Mouse (Mus musculus) MEL (cell line): ENCODE results near the gene Efhd2. TPM values are rescaled to one million over a fixed set of nuclear protein-coding genes. Genes with fewer than 3 reads are reported as not detected.

Experiments used
- DNase-seq: peaks from one replicate; pipeline ENCODE4 v3.0.0; 2011; ENCODE audit warnings: low read depth, low spot score
- H3K27ac ChIP-seq: 2 replicates; pipeline ENCODE4 v1.5.1; 2012; ENCODE audit warnings: low read depth, mild to moderate bottlenecking, control low read depth, low read length, moderate library complexity; ENCODE audit not compliant: control insufficient read depth
- H3K27me3 ChIP-seq, 2 experiments: fragments of 150-350 bp in 1 of 2; sonication (generic) in 1 of 2; 2 replicates each; pipeline ENCODE4 v1.6.1; 2012; ENCODE audit warnings: low read length in 2 of 2, mild to moderate bottlenecking in 2 of 2, improper control_type of control experiment in 1 of 2, moderate library complexity in 1 of 2; ENCODE audit not compliant: insufficient read depth in 2 of 2, control insufficient read depth in 1 of 2
- H3K36me3 ChIP-seq, 2 experiments: 2 replicates each; pipeline ENCODE4 v1.6.1; 2012 to 2014; ENCODE audit warnings: low read length in 2 of 2, improper control_type of control experiment in 1 of 2, inconsistent platforms in 1 of 2, mild to moderate bottlenecking in 1 of 2; ENCODE audit not compliant: insufficient read depth in 2 of 2, control insufficient read depth in 1 of 2
- H3K4me1 ChIP-seq, 2 experiments: fragments of 150-350 bp in 1 of 2; sonication (generic) in 1 of 2; 2 replicates each; pipeline ENCODE4 v1.6.1; 2012; ENCODE audit warnings: low read length in 2 of 2, improper control_type of control experiment in 1 of 2, mild to moderate bottlenecking in 1 of 2; ENCODE audit not compliant: insufficient read depth in 2 of 2, control insufficient read depth in 1 of 2
- H3K4me3 ChIP-seq, 2 experiments: fragments of 150-350 bp in 1 of 2; sonication (generic) in 1 of 2; 2 replicates each; pipeline ENCODE4 v1.5.1; 2012; ENCODE audit warnings: low read depth in 2 of 2, low read length in 2 of 2, mild to moderate bottlenecking in 2 of 2, moderate library complexity in 2 of 2, control low read depth in 1 of 2, improper control_type of control experiment in 1 of 2; ENCODE audit not compliant: control insufficient read depth in 1 of 2, insufficient read depth in 1 of 2
- H3K79me2 ChIP-seq: 2 replicates; pipeline ENCODE4 v1.6.1; 2012; ENCODE audit warnings: mild to moderate bottlenecking, low read length, moderate library complexity; ENCODE audit not compliant: control insufficient read depth, poor library complexity, insufficient read depth
- H3K9ac ChIP-seq: 2 replicates; pipeline ENCODE4 v1.6.1; 2012; ENCODE audit warnings: low read depth, mild to moderate bottlenecking, control low read depth, low read length, moderate library complexity; ENCODE audit not compliant: control insufficient read depth, poor library complexity, severe bottlenecking
- H3K9me3 ChIP-seq: fragments of 150-350 bp; sonication (generic); replicated peaks from 2 replicates; pipeline ENCODE4 v1.6.1; 2012; ENCODE audit warnings: mild to moderate bottlenecking, low read length, improper control_type of control experiment, moderate library complexity; ENCODE audit not compliant: insufficient read depth
- CHD2 ChIP-seq: IDR thresholded peaks from 2 replicates; pipeline ENCODE4 v1.6.1; 2011; ENCODE audit warnings: low read length, improper control_type of control experiment
- CTCF ChIP-seq, 3 experiments: IDR thresholded peaks in 2 of 3; conservative IDR thresholded peaks in 1 of 3; 2 replicates each; pipeline ENCODE4 v1.5.1; 2011 to 2012; ENCODE audit warnings: low read length in 3 of 3, low read depth in 2 of 3, mild to moderate bottlenecking in 2 of 3, improper control_type of control experiment in 1 of 3, inconsistent platforms in 1 of 3, mixed read lengths in 1 of 3, moderate library complexity in 1 of 3; ENCODE audit not compliant: control insufficient read depth in 1 of 3, insufficient read depth in 1 of 3, poor library complexity in 1 of 3, severe bottlenecking in 1 of 3
- E2F4 ChIP-seq: IDR thresholded peaks from 2 replicates; pipeline ENCODE4 v1.6.1; 2011; ENCODE audit warnings: low read depth, low read length, improper control_type of control experiment, borderline replicate concordance
- ELF1 ChIP-seq: IDR thresholded peaks from 2 replicates; pipeline ENCODE4 v1.6.1; 2014; ENCODE audit warnings: low read depth, mild to moderate bottlenecking, inconsistent platforms, low read length, improper control_type of control experiment, moderate library complexity
- GATA1 ChIP-seq: IDR thresholded peaks from 2 replicates; pipeline ENCODE4 v1.6.1; 2011; ENCODE audit warnings: low read depth, low read length, improper control_type of control experiment
- HCFC1 ChIP-seq: IDR thresholded peaks from 2 replicates; pipeline ENCODE4 v1.6.1; 2012; ENCODE audit warnings: low read depth, mild to moderate bottlenecking, inconsistent platforms, low read length, improper control_type of control experiment, moderate library complexity
- MAFK ChIP-seq: IDR thresholded peaks from 2 replicates; pipeline ENCODE4 v1.6.1; 2011; ENCODE audit warnings: low read depth, mild to moderate bottlenecking, low read length, improper control_type of control experiment, borderline replicate concordance
- MAZ ChIP-seq: IDR thresholded peaks from 2 replicates; pipeline ENCODE4 v1.6.1; 2012; ENCODE audit warnings: low read depth, mild to moderate bottlenecking, inconsistent platforms, low read length, improper control_type of control experiment
- MXI1 ChIP-seq: IDR thresholded peaks from 2 replicates; pipeline ENCODE4 v1.6.1; 2011; ENCODE audit warnings: mild to moderate bottlenecking, low read depth, low read length, improper control_type of control experiment
- MYC ChIP-seq: IDR thresholded peaks from 2 replicates; pipeline ENCODE4 v1.6.1; 2011; ENCODE audit warnings: low read depth, mild to moderate bottlenecking, low read length, improper control_type of control experiment, moderate library complexity
- NELFE ChIP-seq: IDR thresholded peaks from 2 replicates; pipeline ENCODE4 v1.6.1; 2011; ENCODE audit warnings: low read depth, low read length, improper control_type of control experiment
- POLR2A ChIP-seq, 2 experiments: IDR thresholded peaks; 2 replicates each; pipeline ENCODE4 v1.6.1; 2011 to 2012; ENCODE audit warnings: low read length in 2 of 2, mild to moderate bottlenecking in 2 of 2, control low read depth in 1 of 2, improper control_type of control experiment in 1 of 2, low read depth in 1 of 2, moderate library complexity in 1 of 2; ENCODE audit not compliant: control insufficient read depth in 1 of 2, insufficient read depth in 1 of 2, poor library complexity in 1 of 2
- RAD21 ChIP-seq: IDR thresholded peaks from 2 replicates; pipeline ENCODE4 v1.6.1; 2011; ENCODE audit warnings: mild to moderate bottlenecking, low read depth, low read length, improper control_type of control experiment
- RCOR1 ChIP-seq: IDR thresholded peaks from 2 replicates; pipeline ENCODE4 v1.6.1; 2012; ENCODE audit warnings: low read depth, mild to moderate bottlenecking, inconsistent platforms, low read length, improper control_type of control experiment
- TBP ChIP-seq: IDR thresholded peaks from 2 replicates; pipeline ENCODE4 v1.8.0; 2011; ENCODE audit warnings: low read depth, low read length, improper control_type of control experiment
- TCF12 ChIP-seq: IDR thresholded peaks from 2 replicates; pipeline ENCODE4 v1.6.1; 2014; ENCODE audit warnings: low read depth, mild to moderate bottlenecking, inconsistent platforms, low read length, improper control_type of control experiment, moderate library complexity
- UBTF ChIP-seq: IDR thresholded peaks from 2 replicates; pipeline ENCODE4 v1.6.1; 2012; ENCODE audit warnings: low read depth, mild to moderate bottlenecking, inconsistent platforms, low read length, improper control_type of control experiment, moderate library complexity, borderline replicate concordance; ENCODE audit not compliant: insufficient read depth
- USF2 ChIP-seq, 2 experiments: IDR thresholded peaks; 2 replicates each; pipeline ENCODE4 v1.6.1; 2011 to 2012; ENCODE audit warnings: improper control_type of control experiment in 2 of 2, low read length in 2 of 2, borderline replicate concordance in 1 of 2, inconsistent platforms in 1 of 2, low read depth in 1 of 2, mild to moderate bottlenecking in 1 of 2; ENCODE audit not compliant: insufficient read depth in 1 of 2
- ZC3H11A ChIP-seq: IDR thresholded peaks from 2 replicates; pipeline ENCODE4 v1.6.1; 2012; ENCODE audit warnings: low read depth, mild to moderate bottlenecking, inconsistent platforms, low read length, improper control_type of control experiment
- ZNF384 ChIP-seq: IDR thresholded peaks from 2 replicates; pipeline ENCODE4 v1.6.1; 2012; ENCODE audit warnings: low read depth, mild to moderate bottlenecking, inconsistent platforms, low read length, improper control_type of control experiment
- polyA plus RNA-seq, 2 experiments: library from polyadenylated mRNA; stranded (reverse) in 1 of 2; unstranded in 1 of 2; fragments of >175 nt in 1 of 2; fragments of >200 nt in 1 of 2; gene quantifications; 2 replicates each; pipeline versions ENCODE4 v1.2.1 to v1.2.4; 2012; ENCODE audit warnings: low replicate concordance in 2 of 2, low read depth in 1 of 2; ENCODE audit not compliant: insufficient read length in 2 of 2, insufficient read depth in 1 of 2, missing spikeins in 1 of 2
- total RNA-seq: library from RNA; depleted of rRNA; stranded (reverse); fragments of 300-350 nt; gene quantifications from 2 replicates; pipeline ENCODE4 v1.2.3, GENCODE M21; 2012

The Efhd2 gene
- total and polyA plus RNA-seq, 3 experiments: 32.4 to 79.1 TPM; not detected in 1

- no peaks in the 10 kb centered on the region for H3K9me3 ChIP-seq
- H3K9ac ChIP-seq: no peak overlapping the region
- no peaks in the 10 kb centered on the region; the same call in 1 of the 2 replicates for H3K79me2 ChIP-seq
- H3K36me3 ChIP-seq: no peaks in the 10 kb centered on the region; a peak in 1 of 4 replicates
- no peak for TF ChIP-seq TCF12
- no peak for TF ChIP-seq CHD2
- TF ChIP-seq ELF1: no peak
- no peak for TF ChIP-seq NELFE
- no peak for TF ChIP-seq MAFK
- no peak for TF ChIP-seq USF2 (IDR thresholded peaks at IDR 0.05; ENCODE audit: borderline replicate concordance in 1 of 2, insufficient read depth in 1 of 2, low read depth in 1 of 2, low read length in 2 of 2)
- TF ChIP-seq RAD21: no peak
- TF ChIP-seq ZC3H11A: no peak
- no peak for TF ChIP-seq CTCF (IDR thresholded peaks at IDR 0.05 in 2 of 3, conservative IDR thresholded peaks at IDR 0.05 in 1 of 3; ENCODE audit: control insufficient read depth in 1 of 3, insufficient read depth in 1 of 3, low read depth in 2 of 3, low read length in 3 of 3, poor library complexity in 1 of 3, severe bottlenecking in 1 of 3)
- TF ChIP-seq TBP: no peak
- no peak for TF ChIP-seq POLR2A (IDR thresholded peaks at IDR 0.05; ENCODE audit: control insufficient read depth in 1 of 2, insufficient read depth in 1 of 2, low read depth in 1 of 2, low read length in 2 of 2, poor library complexity in 1 of 2)
- TF ChIP-seq UBTF: no peak
- no peak for TF ChIP-seq MYC
- TF ChIP-seq RCOR1: no peak
- TF ChIP-seq MXI1: no peak
- TF ChIP-seq E2F4: no peak
- TF ChIP-seq GATA1: no peak
- no peak for TF ChIP-seq ZNF384
- H3K4me3 ChIP-seq: no peak overlapping the region
- H3K4me1 ChIP-seq: peaks cover 0 to 5% of the 10 kb centered on the region in 2 experiments; a peak in 2 of 4 replicates
- DNase-seq: no peak
- H3K27ac ChIP-seq: no peak overlapping the region
- H3K27me3 ChIP-seq: no peaks in the 10 kb centered on the region
Observed at GRCm38 (mm10) chr4:141867498-141867897, 7.2 kb downstream of the Efhd2 start.

- no peaks in the 10 kb centered on the region for H3K9me3 ChIP-seq
- peaks cover 0 to 3% of the 10 kb centered on the region in 2 experiments; a peak in 1 of 4 replicates for H3K4me1 ChIP-seq
- TF ChIP-seq CTCF (IDR thresholded peaks at IDR 0.05 in 2 of 3, conservative IDR thresholded peaks at IDR 0.05 in 1 of 3; ENCODE audit: control insufficient read depth in 1 of 3, insufficient read depth in 1 of 3, low read depth in 2 of 3, low read length in 3 of 3, poor library complexity in 1 of 3, severe bottlenecking in 1 of 3): no peak
- no peak for TF ChIP-seq NELFE
- TF ChIP-seq MAZ: no peak
- TF ChIP-seq HCFC1: no peak
- TF ChIP-seq E2F4: no peak
- no peak for TF ChIP-seq CHD2
- TF ChIP-seq GATA1: no peak
- H3K36me3 ChIP-seq: no peaks in the 10 kb centered on the region; a peak in 1 of 4 replicates
- H3K9ac ChIP-seq: no peak overlapping the region
- DNase-seq: no peak
- no peaks in the 10 kb centered on the region for H3K27me3 ChIP-seq
- no peak overlapping the region for H3K27ac ChIP-seq
- no peaks in the 10 kb centered on the region; the same call in 1 of the 2 replicates for H3K79me2 ChIP-seq
- H3K4me3 ChIP-seq: no peak overlapping the region
Observed at GRCm38 (mm10) chr4:141866933-141867490, 7.7 kb downstream of the Efhd2 start.
